Mouse (Mus musculus): ENCODE measurements around the gene Lamtor2. TPM values are rescaled to one million over a fixed set of nuclear protein-coding genes. Genes with fewer than 3 reads are reported as not detected.

The Lamtor2 gene
- total RNA-seq, 2 experiments from 2014 or later, result 102 to 104 TPM

- DNase-seq, result no peak
These were observed 48.8 kb downstream of the Lamtor2 start for GRCm38 (mm10) chr3:88503881-88504746.

GRCm38 (mm10) chr3:88503505-88503863 is 49.4 kb downstream of the Lamtor2 start:
- DNase-seq, result peak in 1 of 2 experiments; percentile 75

GRCm38 (mm10) chr3:88502641-88503504 is 50.0 kb downstream of the Lamtor2 start:
- DNase-seq, result peak; percentile 95 to 96

- DNase-seq, result peak in 1 of 2 experiments; percentile 78
These were observed 50.8 kb downstream of the Lamtor2 start for GRCm38 (mm10) chr3:88502031-88502571.

GRCm38 (mm10) chr3:88501366-88502030 is 51.4 kb downstream of the Lamtor2 start:
- DNase-seq, result no peak

- no peak for DNase-seq
These were observed 52.1 kb downstream of the Lamtor2 start for GRCm38 (mm10) chr3:88500655-88501365.

- DNase-seq, result no peak
These were observed 52.8 kb downstream of the Lamtor2 start for GRCm38 (mm10) chr3:88500087-88500486.

Small RNA genes lying within 50 kb of the gene (microRNA-seq; reads per million reads assigned to microRNA genes)
- gene Mir1905, result 0 reads per million in 2 experiments

Other genes starting within 250 kb of the Lamtor2 start
- gene Glmp, start 228.1 kb downstream of the Lamtor2 start, total RNA-seq (2021), result 10 to 100 TPM; 67.8 to 84.2 TPM
- 1 to 10 TPM; 1.4 to 4.3 TPM for gene Tmem79, start 216.9 kb downstream of the Lamtor2 start, total RNA-seq (2021)
- 10 to 100 TPM; 48.3 to 55.9 TPM for gene Smg5, start 216.8 kb downstream of the Lamtor2 start, total RNA-seq (2021)
- under 1 TPM; 0.60 to 0.67 TPM for gene Paqr6, start 188.5 kb downstream of the Lamtor2 start, total RNA-seq (2021)
- not detected for gene Bglap3, start 180.3 kb downstream of the Lamtor2 start, total RNA-seq (2021)
- not detected for gene Bglap2, start 174.4 kb downstream of the Lamtor2 start, total RNA-seq (2021)
- gene Bglap, start 168.6 kb downstream of the Lamtor2 start, total RNA-seq (2021), result not detected
- 10 to 100 TPM; 16.8 to 18.3 TPM for gene Pmf1, start 142.7 kb downstream of the Lamtor2 start, total RNA-seq (2021)
- 10 to 100 TPM; 12.3 to 14.2 TPM for gene Slc25a44, start 127.9 kb downstream of the Lamtor2 start, total RNA-seq (2021)
- gene Sema4a, start 91.9 kb downstream of the Lamtor2 start, total RNA-seq (2021), result 1 to 10 TPM; 4.4 to 5.9 TPM
- gene Lmna, start 43.1 kb downstream of the Lamtor2 start, total RNA-seq (2021), result 100 to 1,000 TPM; 113 to 129 TPM
- under 1 TPM; 0.26 to 0.35 TPM for gene Mex3a, start 20.7 kb downstream of the Lamtor2 start, total RNA-seq (2021)
- under 1 TPM in 1 of 2 experiments, not detected in 1; 0.26 TPM for gene Rab25, start 4.8 kb downstream of the Lamtor2 start, total RNA-seq (2021)
- 10 to 100 TPM; 72.4 to 78.7 TPM for gene Ubqln4, start 684 bp upstream of the Lamtor2 start, total RNA-seq (2021)
- gene Ssr2, start 22.8 kb upstream of the Lamtor2 start, total RNA-seq (2021), result 10 to 100 TPM; 60.8 to 65.5 TPM
- 10 to 100 TPM; 32.3 to 32.9 TPM for gene Arhgef2, start 52.9 kb upstream of the Lamtor2 start, total RNA-seq (2021)
- not detected for gene Rxfp4, start 100.1 kb upstream of the Lamtor2 start, total RNA-seq (2021)
- 10 to 100 TPM; 25.7 to 26.3 TPM for gene Khdc4, start 132.7 kb upstream of the Lamtor2 start, total RNA-seq (2021)
- 10 to 100 TPM; 70.5 to 95.6 TPM for gene Rit1, start 163.8 kb upstream of the Lamtor2 start, total RNA-seq (2021)
- 1 to 10 TPM; 5.4 to 8.0 TPM for gene Syt11, start 222.1 kb upstream of the Lamtor2 start, total RNA-seq (2021)